Mouse (Mus musculus) bone marrow macrophage, adult 2 months (primary cell): ENCODE measurements at regions not wholly inside any gene's neighbourhood (a gene's known extent, or its start where the extent isn't known, plus 50 kb on each side); places are given as distances from the start of the nearest gene placed in this dataset.

Experiments
- CTCF ChIP-seq: IDR thresholded peaks from 2 replicates; pipeline ENCODE4 v1.5.1; 2012; ENCODE audit warnings: low read depth, mild to moderate bottlenecking, low read length, moderate library complexity
- POLR2A ChIP-seq: IDR thresholded peaks from 2 replicates; pipeline ENCODE4 v1.6.1; 2012; ENCODE audit warnings: mild to moderate bottlenecking, low read depth, low read length, borderline replicate concordance

- TF ChIP-seq POLR2A: no peak
- TF ChIP-seq CTCF: no peak
Measured at GRCm38 (mm10) chr12:106687751-106688150, 677.7 kb downstream of the Vrk1 start.
